Mouse (Mus musculus) ovary, adult 2 months (tissue): Measurements from ENCODE around the gene Thoc7. TPM values are rescaled to one million over a fixed set of nuclear protein-coding genes. Genes with fewer than 3 reads are reported as not detected.

Source experiments
- polyA plus RNA-seq: library from polyadenylated mRNA; depleted of rRNA; stranded (reverse); fragments of >200 nt; gene quantifications from 2 replicates; pipeline ENCODE4 v1.2.3, GENCODE M21; 2012; rRNA removed

The Thoc7 gene
- 10.9 and 16.0 TPM in 2 replicates for polyA plus RNA-seq

GRCm38 (mm10) chr14:13961401-13962112 lies at the start of gene Thoc7, which contains the start of gene Atxn7:
TSS of gene Thoc7 (minus strand) at chr14:13961852.
TSS of gene Atxn7 (plus strand) at chr14:13961440.

GRCm38 (mm10) chr14:13914387-13915082 lies 47.1 kb downstream of the Thoc7 start, which contains the start of gene Gm281:
TSS of gene Gm281 (minus strand) at chr14:13914478.

Other genes with a start within 250 kb of the Thoc7 start
- gene Gm281, start 47.4 kb downstream of the Thoc7 start, polyA plus RNA-seq = 0.09 and 0.12 TPM in 2 replicates
- gene Atxn7, start 412 bp downstream of the Thoc7 start, polyA plus RNA-seq = 34.4 and 37.5 TPM in 2 replicates
- gene Psmd6, start 159.1 kb upstream of the Thoc7 start, polyA plus RNA-seq = 22.1 and 28.8 TPM in 2 replicates
- gene Olfr720, start 225.0 kb upstream of the Thoc7 start, polyA plus RNA-seq = not detected in 2 replicates